9 mouse cellular contexts compared by ENCODE assay signal in genomic region chr15:97054131-97054530, GRCm38 (mm10). TPM values are rescaled to one million over a fixed set of nuclear protein-coding genes. Genes with fewer than 3 reads are reported as not detected.
DNase-seq lines count a peak whose midpoint lies in the region; ATAC-seq and TF ChIP-seq lines count a peak whose summit lies in the region.
"Had no signal": no experiment of that assay in that cellular context is flagged by ENCODE, and none has a peak within 500 bp of the region (broad histone marks: within the 10 kb centered on the region; RNA-seq: fewer than 3 reads in every experiment).

No protein-coding gene starts in this region.

- H3K27ac ChIP-seq in heart, postnatal 0 days (ENCODE audit: low read depth), result peak overlapping the region; percentile 90
- no peak overlapping the region for H3K27ac ChIP-seq in liver, embryonic 15.5 days (replicated peaks)
- H3K27ac ChIP-seq in cerebellum, adult 2 months (ENCODE audit: insufficient read depth, low read length), result no peak overlapping the region

- no peak for TF ChIP-seq EP300 in heart, postnatal 0 days (IDR thresholded peaks at IDR 0.05; ENCODE audit: low read depth)

- peaks cover 86% of the 10 kb centered on the region for H3K4me1 ChIP-seq in E14TG2a.4 (replicated peaks; ENCODE audit: low read depth, low read length)
- H3K4me1 ChIP-seq in heart, postnatal 0 days (ENCODE audit: control insufficient read depth, insufficient read depth), result peaks cover 8% of the 10 kb centered on the region
- no peaks in the 10 kb centered on the region for H3K4me1 ChIP-seq in liver, embryonic 15.5 days (replicated peaks)
- no peaks in the 10 kb centered on the region for H3K4me1 ChIP-seq in cerebellum, adult 2 months (ENCODE audit: control insufficient read depth, insufficient read depth, low read length)

- TF ChIP-seq CTCF in E14TG2a.4 (conservative IDR thresholded peaks at IDR 0.05; ENCODE audit: low read length), result no peak
- TF ChIP-seq CTCF in heart, postnatal 0 days (IDR thresholded peaks at IDR 0.05; ENCODE audit: low read depth), result no peak
- no peak for TF ChIP-seq CTCF in cerebellum, adult 2 months (IDR thresholded peaks at IDR 0.05; ENCODE audit: borderline replicate concordance, insufficient read depth, low read depth, low read length)

- H3K4me2 ChIP-seq in heart, postnatal 0 days (ENCODE audit: low read depth, low read length), result peak overlapping the region; percentile 68
- H3K4me2 ChIP-seq in liver, embryonic 15.5 days, result peak overlapping the region; percentile 39

- peak overlapping the region; percentile 86 for H3K4me3 ChIP-seq in E14TG2a.4 (replicated peaks; ENCODE audit: low read length)
- H3K4me3 ChIP-seq in heart, postnatal 0 days (ENCODE audit: low read depth, low read length), result peak overlapping the region; percentile 58
- H3K4me3 ChIP-seq in liver, embryonic 15.5 days (replicated peaks), result peak overlapping the region; percentile 45
- no peak overlapping the region for H3K4me3 ChIP-seq in cerebellum, adult 2 months (replicated peaks; ENCODE audit: insufficient read depth, low read depth, low read length)

- H3K36me3 ChIP-seq in E14TG2a.4 (ENCODE audit: insufficient read depth, low read length), result no peaks in the 10 kb centered on the region
- H3K36me3 ChIP-seq in heart, postnatal 0 days (replicated peaks; ENCODE audit: control insufficient read depth, insufficient read depth, low read length), result no peaks in the 10 kb centered on the region
- H3K36me3 ChIP-seq in liver, embryonic 15.5 days (replicated peaks), result no peaks in the 10 kb centered on the region

- TF ChIP-seq POLR2A in cerebellum, adult 2 months (IDR thresholded peaks at IDR 0.05; ENCODE audit: borderline replicate concordance, insufficient read depth, low read length), result no peak

- no peak for ATAC-seq in heart, postnatal 0 days (ENCODE audit: insufficient read depth, low read depth)
- ATAC-seq in liver, embryonic 15.5 days (ENCODE audit: insufficient read depth), result no peak

- H3K9me3 ChIP-seq in E14TG2a.4 (ENCODE audit: low read length), result no peaks in the 10 kb centered on the region
- H3K9me3 ChIP-seq in heart, postnatal 0 days (replicated peaks; ENCODE audit: control insufficient read depth, low read length), result 0 out of 2 replicates have a peak, but pooled peaks cover 7% of the 10 kb centered on the region
- no peaks in the 10 kb centered on the region for H3K9me3 ChIP-seq in liver, embryonic 15.5 days (replicated peaks)

- DNase-seq in 3T3-L1 (ENCODE audit: low read depth, low spot score), result peak; percentile 43
- no peak for DNase-seq in heart, postnatal 0 days (ENCODE audit: low spot score)
- no peak for DNase-seq in cerebellum, adult 2 months
- no peak for DNase-seq in adrenal gland, adult 2 months
- no peak for DNase-seq in cerebellum, postnatal 25 days
- DNase-seq: left cerebral cortex, postnatal 4 days; right cerebral cortex, postnatal 25 days had no signal

- WGBS in heart, postnatal 0 days, result 54% methylated on average over 15 of the region's 15 CpGs
- 44% methylated on average over 15 of the region's 15 CpGs for WGBS in liver, embryonic 15.5 days (ENCODE audit: insufficient replicate concordance)
- 66% methylated on average over 15 of the region's 15 CpGs for WGBS in cerebellum, adult 2 months

- peak overlapping the region; percentile 86 for H3K9ac ChIP-seq in heart, postnatal 0 days (replicated peaks; ENCODE audit: low read depth, low read length)
- H3K9ac ChIP-seq in liver, embryonic 15.5 days, result peak overlapping the region; percentile 27; the same call in 1 of the 2 replicates

- H3K27me3 ChIP-seq in E14TG2a.4 (ENCODE audit: insufficient read depth, low read length), result peaks cover 12% of the 10 kb centered on the region
- no peaks in the 10 kb centered on the region for H3K27me3 ChIP-seq in heart, postnatal 0 days (ENCODE audit: control insufficient read depth, insufficient read depth, low read length)
- H3K27me3 ChIP-seq in liver, embryonic 15.5 days, result peaks cover 28% of the 10 kb centered on the region
- H3K27me3 ChIP-seq in cerebellum, adult 2 months (ENCODE audit: control insufficient read depth, insufficient read depth, low read length), result peaks cover 2% of the 10 kb centered on the region; the same call in 1 of the 2 replicates

RNA-seq across cellular contexts. Expression of gene Slc38a4, which starts 1.6 kb away (rescaled TPM):
- 92.1 and 111 TPM in 2 replicates for total RNA-seq in heart, postnatal 0 days (2014; rRNA removed; ENCODE audit: low replicate concordance)
- 56.3 and 57.5 TPM in 2 replicates for polyA plus RNA-seq in heart, postnatal 0 days (2015; fragmentation: Nextera tagmentation; extraction: Ambion mirVana)
- polyA plus RNA-seq in liver, embryonic 15.5 days (2015; fragmentation: Nextera tagmentation; extraction: Ambion mirVana), result 61.9 and 67.9 TPM in 2 replicates
- 0.13 TPM in 2 replicates for polyA plus RNA-seq in cerebellum, adult 2 months (2012; rRNA removed)
- total RNA-seq in adrenal gland, adult 2 months (2021), result 1 to 10 TPM; 4.3 to 7.2 TPM
- polyA plus RNA-seq in adrenal gland, adult 2 months (2012; rRNA removed), result 0.90 and 1.8 TPM in 2 replicates

Comparison
In these comparisons a context has a peak if more than half of its experiments do, and no peak if none do; other contexts are left out.
1. RNA of gene Slc38a4, which starts 1.6 kb away (polyA plus RNA-seq): 61.9 to 67.9 TPM in liver, embryonic 15.5 days and 56.3 to 57.5 TPM in heart, postnatal 0 days; 0.90 to 1.8 TPM in adrenal gland, adult 2 months and 0.13 TPM in cerebellum, adult 2 months; every median in the first group is over 10 times any median in the second.